Mouse (Mus musculus): ENCODE measurements at regions not wholly inside any gene's neighbourhood (a gene's known extent, or its start where the extent isn't known, plus 50 kb on each side); places are given as distances from the start of the nearest gene placed in this dataset.

DNA sequence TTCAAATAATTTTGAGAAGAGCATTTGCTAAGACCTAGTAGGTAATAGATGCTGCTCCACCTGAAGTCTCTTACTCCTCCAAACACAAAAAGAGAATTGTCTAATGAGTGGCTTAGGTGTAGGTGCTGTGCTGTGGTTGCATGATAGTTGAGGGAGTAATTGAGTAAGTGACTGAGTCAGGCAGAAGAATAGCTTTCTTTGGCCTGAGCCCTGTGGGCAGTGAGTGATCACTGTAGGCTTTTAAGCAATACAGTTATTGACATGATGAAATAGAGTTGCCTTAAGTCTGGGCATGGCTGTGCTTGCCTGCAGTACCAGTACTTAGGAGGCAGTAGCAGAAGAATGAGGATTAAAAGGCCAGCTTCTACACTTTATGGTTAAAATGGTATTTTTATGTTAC, 155.5 kb upstream of the Marcks start:
- Histone ChIP-seq H3K4me1 (ENCODE audit: control insufficient read depth in 1 of 2, insufficient read depth in 2 of 2, low read length in 2 of 2) (no peaks in the 10 kb centered on the region), H3K4me3 (ENCODE audit: control insufficient read depth in 1 of 2, insufficient read depth in 1 of 2, low read depth in 2 of 2, low read length in 2 of 2) (no peak overlapping the region), H3K36me3 (ENCODE audit: control insufficient read depth in 1 of 2, insufficient read depth in 2 of 2, low read length in 2 of 2) (no peaks in the 10 kb centered on the region; a peak in 1 of 4 replicates), H3K9me3 (replicated peaks; ENCODE audit: insufficient read depth, low read length) (no peaks in the 10 kb centered on the region), H3K27ac (ENCODE audit: control insufficient read depth, low read depth, low read length) (no peak overlapping the region), H3K27me3 (ENCODE audit: control insufficient read depth in 1 of 2, insufficient read depth in 2 of 2, low read length in 2 of 2) (no peaks in the 10 kb centered on the region), H3K9ac (ENCODE audit: control insufficient read depth, low read depth, low read length, poor library complexity, severe bottlenecking) (no peak overlapping the region), H3K79me2 (ENCODE audit: control insufficient read depth, insufficient read depth, low read length, poor library complexity) (no peaks in the 10 kb centered on the region)
- no peak for DNase-seq (ENCODE audit: low read depth, low spot score)
- TF ChIP-seq SMC3 (IDR thresholded peaks at IDR 0.05; ENCODE audit: low read depth, low read length) (no peak), ZNF384 (IDR thresholded peaks at IDR 0.05; ENCODE audit: low read depth, low read length) (no peak), SIN3A (IDR thresholded peaks at IDR 0.05; ENCODE audit: low read length) (no peak), TBP (IDR thresholded peaks at IDR 0.05; ENCODE audit: low read depth, low read length) (no peak), MEF2A (IDR thresholded peaks at IDR 0.05; ENCODE audit: extremely low read depth, insufficient replicate concordance, low read depth, low read length, poor library complexity, severe bottlenecking) (no peak), KAT2A (conservative IDR thresholded peaks at IDR 0.05; ENCODE audit: low read depth, low read length) (no peak), USF2 (IDR thresholded peaks at IDR 0.05; ENCODE audit: borderline replicate concordance in 1 of 2, insufficient read depth in 1 of 2, low read depth in 1 of 2, low read length in 2 of 2) (no peak), ZC3H11A (IDR thresholded peaks at IDR 0.05; ENCODE audit: low read depth, low read length) (no peak), ELF1 (IDR thresholded peaks at IDR 0.05; ENCODE audit: low read depth, low read length) (no peak), MYC (IDR thresholded peaks at IDR 0.05; ENCODE audit: low read depth, low read length) (no peak), ETS1 (IDR thresholded peaks at IDR 0.05; ENCODE audit: low read depth, low read length) (no peak), MYB (IDR thresholded peaks at IDR 0.05; ENCODE audit: low read depth, low read length) (no peak), CHD2 (IDR thresholded peaks at IDR 0.05; ENCODE audit: low read length) (no peak), TCF12 (IDR thresholded peaks at IDR 0.05; ENCODE audit: low read depth, low read length) (no peak), UBTF (IDR thresholded peaks at IDR 0.05; ENCODE audit: borderline replicate concordance, insufficient read depth, low read depth, low read length) (no peak), MAZ (IDR thresholded peaks at IDR 0.05; ENCODE audit: low read depth, low read length) (no peak)

DNA sequence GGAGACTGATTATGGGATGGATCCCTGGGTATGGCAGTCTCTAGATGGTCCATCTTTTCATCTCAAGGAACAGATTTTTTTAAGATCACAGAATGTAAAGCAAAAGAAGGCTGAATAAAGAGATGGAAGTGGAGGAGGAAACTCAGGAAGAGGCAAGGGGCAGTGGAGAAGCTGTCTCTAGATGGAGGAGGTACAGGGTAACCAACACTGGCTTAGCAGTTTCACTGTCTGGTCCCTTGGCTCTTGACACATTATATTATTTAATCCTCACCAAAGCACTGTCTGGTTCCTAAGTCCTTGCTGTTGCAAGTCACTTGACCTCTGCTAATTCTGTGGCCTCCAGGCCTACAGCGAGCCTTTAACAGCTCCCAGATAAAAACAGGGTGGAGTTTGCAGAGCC, 154.6 kb upstream of the Marcks start:
- TF ChIP-seq GATA1 (IDR thresholded peaks at IDR 0.05; ENCODE audit: low read depth, low read length): no peak
- no peak for TF ChIP-seq SMC3 (IDR thresholded peaks at IDR 0.05; ENCODE audit: low read depth, low read length)
- TF ChIP-seq POLR2A (IDR thresholded peaks at IDR 0.05; ENCODE audit: control insufficient read depth in 1 of 2, insufficient read depth in 1 of 2, low read depth in 1 of 2, low read length in 2 of 2, poor library complexity in 1 of 2): no peak
- no peak for TF ChIP-seq TCF12 (IDR thresholded peaks at IDR 0.05; ENCODE audit: low read depth, low read length)
- no peak for TF ChIP-seq UBTF (IDR thresholded peaks at IDR 0.05; ENCODE audit: borderline replicate concordance, insufficient read depth, low read depth, low read length)
- H3K79me2 ChIP-seq (ENCODE audit: control insufficient read depth, insufficient read depth, low read length, poor library complexity): no peaks in the 10 kb centered on the region
- H3K9ac ChIP-seq (ENCODE audit: control insufficient read depth, low read depth, low read length, poor library complexity, severe bottlenecking): no peak overlapping the region
- no peak overlapping the region for H3K27ac ChIP-seq (ENCODE audit: control insufficient read depth, low read depth, low read length)
- H3K4me3 ChIP-seq (ENCODE audit: control insufficient read depth in 1 of 2, insufficient read depth in 1 of 2, low read depth in 2 of 2, low read length in 2 of 2): no peak overlapping the region
- H3K9me3 ChIP-seq (replicated peaks; ENCODE audit: insufficient read depth, low read length): no peaks in the 10 kb centered on the region
- DNase-seq (ENCODE audit: low read depth, low spot score): no peak
- no peaks in the 10 kb centered on the region; a peak in 1 of 4 replicates for H3K36me3 ChIP-seq (ENCODE audit: control insufficient read depth in 1 of 2, insufficient read depth in 2 of 2, low read length in 2 of 2)
- no peaks in the 10 kb centered on the region for H3K27me3 ChIP-seq (ENCODE audit: control insufficient read depth in 1 of 2, insufficient read depth in 2 of 2, low read length in 2 of 2)
- no peaks in the 10 kb centered on the region for H3K4me1 ChIP-seq (ENCODE audit: control insufficient read depth in 1 of 2, insufficient read depth in 2 of 2, low read length in 2 of 2)
